Mouse (Mus musculus): ENCODE results near the gene Lage3. TPM values are rescaled to one million over a fixed set of nuclear protein-coding genes. Genes with fewer than 3 reads are reported as not detected.

The Lage3 gene
- polyA plus RNA-seq (2014; fragmentation: Nextera tagmentation; extraction: Ambion mirVana) = 99.2 and 108 TPM in 2 replicates

- H3K4me1 ChIP-seq (replicated peaks; ENCODE audit: control insufficient read depth, insufficient read depth, low read length) = no peaks in the 10 kb centered on the region
- 12% methylated on average over 14 of the region's 22 CpGs for WGBS
- H3K9ac ChIP-seq (ENCODE audit: low read length) = peak within 1 kb of the TSS; percentile 43
- peak; percentile 80 for ATAC-seq (replicated peaks; ENCODE audit: low FRiP score, low TSS enrichment, low read depth)
- peak; percentile 73 for DNase-seq (ENCODE audit: low spot score)
- H3K4me2 ChIP-seq (ENCODE audit: low read length) = peak within 1 kb of the TSS; percentile 59
- H3K27ac ChIP-seq (ENCODE audit: low read depth) = peak within 1 kb of the TSS; percentile 9; the same call in 1 of the 2 replicates
- H3K9me3 ChIP-seq (ENCODE audit: control insufficient read depth, low read length) = no peaks in the 10 kb centered on the region
- no peaks in the 10 kb centered on the region for H3K36me3 ChIP-seq (ENCODE audit: control insufficient read depth, insufficient read depth, low read length)
- H3K4me3 ChIP-seq (ENCODE audit: low read depth, low read length) = peak within 1 kb of the TSS; percentile 47
- H3K27me3 ChIP-seq (replicated peaks; ENCODE audit: control insufficient read depth, insufficient read depth, low read length) = no peaks in the 10 kb centered on the region
Observed at GRCm38 (mm10) chrX:74353467-74353770, at the start of gene Lage3. Gene Lage3, minus strand, starts transcription at chrX:74353618.

DNA sequence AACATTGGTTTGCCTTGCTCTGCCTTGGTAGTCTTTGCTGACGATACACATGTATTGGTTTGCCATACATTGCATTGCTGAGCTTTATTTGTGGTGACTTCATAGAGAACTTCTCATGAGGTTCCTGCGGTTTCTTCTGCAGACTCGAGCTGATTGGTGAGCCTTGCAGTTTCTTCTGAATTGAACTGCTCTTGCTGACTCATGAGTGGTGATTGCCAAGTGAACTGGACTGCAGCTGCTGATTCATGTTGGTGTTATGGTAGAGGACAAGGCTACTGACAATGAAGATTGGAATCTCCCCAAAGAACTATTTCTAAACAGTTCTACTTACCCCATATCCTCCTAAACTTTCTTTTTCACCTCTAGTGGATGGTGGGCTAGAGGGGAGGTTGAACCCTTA lies 46.7 kb upstream of the Lage3 start:
- ATAC-seq (replicated peaks; ENCODE audit: low FRiP score, low TSS enrichment, low read depth) = no peak
- Histone ChIP-seq H3K4me3 (ENCODE audit: low read depth, low read length) (no peak overlapping the region), H3K27me3 (replicated peaks; ENCODE audit: control insufficient read depth, insufficient read depth, low read length) (no peaks in the 10 kb centered on the region), H3K36me3 (ENCODE audit: control insufficient read depth, insufficient read depth, low read length) (no peaks in the 10 kb centered on the region), H3K4me2 (ENCODE audit: low read length) (no peak overlapping the region), H3K9ac (ENCODE audit: low read length) (no peak overlapping the region), H3K4me1 (replicated peaks; ENCODE audit: control insufficient read depth, insufficient read depth, low read length) (no peaks in the 10 kb centered on the region), H3K27ac (ENCODE audit: low read depth) (no peak overlapping the region), H3K9me3 (ENCODE audit: control insufficient read depth, low read length) (no peaks in the 10 kb centered on the region)
- DNase-seq (ENCODE audit: low spot score) = no peak
- 87% methylated on average over 3 of the region's 3 CpGs for WGBS

GRCm38 (mm10) chrX:74392535-74393443 lies 39.4 kb upstream of the Lage3 start, which contains the start of the genes Fam3a and Ikbkg:
Gene Fam3a, minus strand, starts transcription at chrX:74393272.
Gene Ikbkg, plus strand, starts transcription at chrX:74393290.
- 19% methylated on average over 30 of the region's 30 CpGs for WGBS
- no peaks in the 10 kb centered on the region for H3K4me1 ChIP-seq (replicated peaks; ENCODE audit: control insufficient read depth, insufficient read depth, low read length)
- peak within 1 kb of the TSS; percentile 48 for H3K4me3 ChIP-seq (ENCODE audit: low read depth, low read length)
- H3K36me3 ChIP-seq (ENCODE audit: control insufficient read depth, insufficient read depth, low read length) = peaks cover 4% of the 10 kb centered on the region; the same call in 1 of the 2 replicates
- ATAC-seq (replicated peaks; ENCODE audit: low FRiP score, low TSS enrichment, low read depth) (peak; percentile 100), DNase-seq (ENCODE audit: low spot score) (peak; percentile 85)
- peak within 1 kb of the TSS; percentile 74 for H3K9ac ChIP-seq (ENCODE audit: low read length)
- no peaks in the 10 kb centered on the region for H3K27me3 ChIP-seq (replicated peaks; ENCODE audit: control insufficient read depth, insufficient read depth, low read length)
- H3K27ac ChIP-seq (ENCODE audit: low read depth) = peak within 1 kb of the TSS; percentile 83
- no peaks in the 10 kb centered on the region for H3K9me3 ChIP-seq (ENCODE audit: control insufficient read depth, low read length)
- peak within 1 kb of the TSS; percentile 61 for H3K4me2 ChIP-seq (ENCODE audit: low read length)

GRCm38 (mm10) chrX:74388153-74388552 lies 34.7 kb upstream of the Lage3 start:
- Histone ChIP-seq H3K4me2 (ENCODE audit: low read length) (no peak overlapping the region), H3K9ac (ENCODE audit: low read length) (no peak overlapping the region), H3K9me3 (ENCODE audit: control insufficient read depth, low read length) (no peaks in the 10 kb centered on the region), H3K27ac (ENCODE audit: low read depth) (no peak overlapping the region), H3K27me3 (replicated peaks; ENCODE audit: control insufficient read depth, insufficient read depth, low read length) (no peaks in the 10 kb centered on the region), H3K36me3 (ENCODE audit: control insufficient read depth, insufficient read depth, low read length) (peaks cover 22% of the 10 kb centered on the region), H3K4me3 (ENCODE audit: low read depth, low read length) (no peak overlapping the region), H3K4me1 (replicated peaks; ENCODE audit: control insufficient read depth, insufficient read depth, low read length) (no peaks in the 10 kb centered on the region)
- ATAC-seq (replicated peaks; ENCODE audit: low FRiP score, low TSS enrichment, low read depth) (no peak), DNase-seq (ENCODE audit: low spot score) (no peak)

DNA sequence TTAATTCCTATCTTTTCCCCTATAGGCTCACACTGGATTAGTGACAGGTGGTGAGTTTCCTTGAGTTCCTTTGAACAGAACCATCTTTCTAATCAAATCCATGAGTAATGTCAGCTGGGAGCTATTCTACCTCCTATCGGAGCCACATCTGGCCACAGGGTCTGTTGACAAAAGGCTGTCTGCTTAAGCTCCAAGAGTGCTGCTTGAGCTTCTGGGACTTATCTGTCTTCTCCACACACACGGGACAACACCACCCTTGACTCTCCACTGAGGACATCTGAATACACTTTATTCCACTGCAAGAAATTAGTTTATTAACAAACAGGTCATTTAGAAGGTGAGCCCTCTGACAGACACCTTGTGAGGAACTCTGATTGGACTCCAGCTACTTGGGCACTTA lies 31.0 kb upstream of the Lage3 start:
- H3K9me3 ChIP-seq (ENCODE audit: control insufficient read depth, low read length) = no peaks in the 10 kb centered on the region
- 83% methylated on average over 2 of the region's 2 CpGs for WGBS
- no peak overlapping the region for H3K9ac ChIP-seq (ENCODE audit: low read length)

DNA sequence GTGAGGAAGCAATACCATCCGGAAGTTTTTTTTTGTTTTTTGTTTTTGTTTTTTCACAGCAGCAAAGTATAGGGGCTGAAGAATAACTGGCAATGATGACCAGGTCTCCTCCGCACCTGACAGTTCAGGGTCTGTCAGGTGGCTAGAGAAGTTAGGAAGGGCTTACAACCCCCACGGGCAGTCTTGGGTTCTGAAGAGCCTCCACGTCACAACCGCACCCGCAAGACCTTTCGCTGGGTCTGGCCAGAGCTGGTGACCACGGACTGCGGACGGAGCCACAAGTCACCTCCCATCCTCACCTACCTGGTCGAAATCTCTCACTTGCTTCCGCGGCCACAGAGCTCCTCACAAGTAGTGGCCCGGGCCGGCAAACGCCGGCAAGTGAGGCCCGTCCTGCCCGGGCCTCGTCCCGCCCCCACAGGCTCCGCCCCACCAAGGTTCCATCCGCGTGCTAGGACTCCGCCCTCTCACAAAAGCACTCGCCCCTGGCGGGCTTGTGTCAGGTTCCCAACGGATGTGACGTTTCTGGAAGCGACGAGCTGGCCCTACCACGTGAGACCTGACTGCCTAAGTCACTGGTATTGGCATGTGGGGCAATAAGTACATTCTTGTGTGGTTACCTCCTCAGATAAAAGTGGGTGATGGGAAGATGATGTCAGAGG lies 19.6 kb upstream of the Lage3 start, which contains the start of the genes Ubl4a and Slc10a3:
TSS of gene Ubl4a (minus strand) at position 331 of the 662 bp plus-strand sequence.
TSS of gene Slc10a3 (minus strand) at position 462 of the 662 bp plus-strand sequence.
- DNase-seq (ENCODE audit: low spot score) = peak; percentile 78

More for the DNA sequence above, 31.0 kb upstream of the Lage3 start:
- peaks cover 22% of the 10 kb centered on the region for H3K36me3 ChIP-seq (ENCODE audit: control insufficient read depth, insufficient read depth, low read length)
- no peak overlapping the region for H3K4me2 ChIP-seq (ENCODE audit: low read length)
- DNase-seq (ENCODE audit: low spot score) (no peak), ATAC-seq (replicated peaks; ENCODE audit: low FRiP score, low TSS enrichment, low read depth) (no peak)
- no peak overlapping the region for H3K27ac ChIP-seq (ENCODE audit: low read depth)
- no peaks in the 10 kb centered on the region for H3K27me3 ChIP-seq (replicated peaks; ENCODE audit: control insufficient read depth, insufficient read depth, low read length)
- H3K4me3 ChIP-seq (ENCODE audit: low read depth, low read length) = no peak overlapping the region
- no peaks in the 10 kb centered on the region for H3K4me1 ChIP-seq (replicated peaks; ENCODE audit: control insufficient read depth, insufficient read depth, low read length)

DNA sequence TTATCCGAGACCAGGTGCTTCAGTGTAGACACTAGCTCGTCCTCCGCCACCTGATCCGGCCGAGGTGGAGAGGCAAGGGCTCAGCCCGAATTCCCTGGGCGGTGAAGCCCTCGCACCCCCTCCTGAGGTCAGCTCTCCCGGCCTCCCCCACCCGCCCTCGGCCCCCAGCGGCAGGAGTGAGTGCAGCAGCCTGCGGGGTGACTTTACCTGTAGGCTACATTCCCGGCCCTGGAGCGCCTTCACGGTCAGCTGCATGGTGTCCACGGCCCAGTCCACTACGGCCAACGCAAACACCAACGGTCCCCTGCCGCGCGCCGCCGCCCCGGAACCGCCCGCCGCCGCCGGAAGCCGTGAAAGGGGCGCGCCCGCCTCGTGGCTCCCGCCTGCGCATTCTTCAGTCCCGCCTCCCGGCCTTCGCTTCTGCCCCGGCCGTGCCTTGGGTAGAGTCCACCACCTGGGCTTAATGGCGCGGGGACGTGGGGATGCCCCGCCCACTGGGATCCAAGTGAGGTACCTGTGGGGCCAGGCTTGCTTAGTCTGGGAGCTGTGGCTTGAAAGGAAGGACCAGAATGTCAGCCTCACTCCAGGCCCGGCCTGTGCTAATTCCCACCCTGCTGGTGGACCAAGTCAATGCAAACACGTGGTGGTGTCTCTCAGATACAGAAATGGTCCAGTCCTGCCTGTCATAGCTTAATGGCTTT lies 14.9 kb upstream of the Lage3 start:
- H3K4me2 ChIP-seq (ENCODE audit: low read length) = peak overlapping the region; percentile 59
- H3K27me3 ChIP-seq (replicated peaks; ENCODE audit: control insufficient read depth, insufficient read depth, low read length) = no peaks in the 10 kb centered on the region
- WGBS = 18% methylated on average over 41 of the region's 49 CpGs
- H3K9ac ChIP-seq (ENCODE audit: low read length) = peak overlapping the region; percentile 65
- DNase-seq (ENCODE audit: low spot score) (peak; percentile 75), ATAC-seq (replicated peaks; ENCODE audit: low FRiP score, low TSS enrichment, low read depth) (peak; percentile 85)
- H3K36me3 ChIP-seq (ENCODE audit: control insufficient read depth, insufficient read depth, low read length) = peaks cover 14% of the 10 kb centered on the region
- H3K9me3 ChIP-seq (ENCODE audit: control insufficient read depth, low read length) = no peaks in the 10 kb centered on the region
- peak overlapping the region; percentile 65; the same call in 1 of the 2 replicates for H3K27ac ChIP-seq (ENCODE audit: low read depth)
- H3K4me1 ChIP-seq (replicated peaks; ENCODE audit: control insufficient read depth, insufficient read depth, low read length) = no peaks in the 10 kb centered on the region; the same call in 1 of the 2 replicates
- H3K4me3 ChIP-seq (ENCODE audit: low read depth, low read length) = peak overlapping the region; percentile 54

More for the DNA sequence above, 19.6 kb upstream of the Lage3 start, which contains the start of the genes Ubl4a and Slc10a3:
- Histone ChIP-seq H3K9me3 (ENCODE audit: control insufficient read depth, low read length) (no peaks in the 10 kb centered on the region), H3K4me2 (ENCODE audit: low read length) (peak within 1 kb of the TSS; percentile 59), H3K27ac (ENCODE audit: low read depth) (no peak within 1 kb of the TSS), H3K9ac (ENCODE audit: low read length) (peak within 1 kb of the TSS; percentile 53), H3K4me1 (replicated peaks; ENCODE audit: control insufficient read depth, insufficient read depth, low read length) (no peaks in the 10 kb centered on the region), H3K4me3 (ENCODE audit: low read depth, low read length) (peak within 1 kb of the TSS; percentile 41), H3K36me3 (ENCODE audit: control insufficient read depth, insufficient read depth, low read length) (peaks cover 3% of the 10 kb centered on the region; the same call in 1 of the 2 replicates), H3K27me3 (replicated peaks; ENCODE audit: control insufficient read depth, insufficient read depth, low read length) (no peaks in the 10 kb centered on the region)
- WGBS = 17% methylated on average over 32 of the region's 32 CpGs
- peak; percentile 87 for ATAC-seq (replicated peaks; ENCODE audit: low FRiP score, low TSS enrichment, low read depth)

- Histone ChIP-seq H3K9ac (ENCODE audit: low read length) (peak overlapping the region; percentile 65), H3K27ac (ENCODE audit: low read depth) (0 out of 2 replicates have a peak overlapping the region, but pooled peaks have one; percentile 65), H3K4me3 (ENCODE audit: low read depth, low read length) (peak overlapping the region; percentile 54), H3K4me1 (replicated peaks; ENCODE audit: control insufficient read depth, insufficient read depth, low read length) (no peaks in the 10 kb centered on the region; the same call in 1 of the 2 replicates), H3K36me3 (ENCODE audit: control insufficient read depth, insufficient read depth, low read length) (peaks cover 14% of the 10 kb centered on the region), H3K27me3 (replicated peaks; ENCODE audit: control insufficient read depth, insufficient read depth, low read length) (no peaks in the 10 kb centered on the region), H3K9me3 (ENCODE audit: control insufficient read depth, low read length) (no peaks in the 10 kb centered on the region), H3K4me2 (ENCODE audit: low read length) (peak overlapping the region; percentile 59)
- DNase-seq (ENCODE audit: low spot score) = no peak
- WGBS = 60% methylated on average over 10 of the region's 10 CpGs
- ATAC-seq (replicated peaks; ENCODE audit: low FRiP score, low TSS enrichment, low read depth) = no peak
Observed at GRCm38 (mm10) chrX:74367512-74367911, 14.1 kb upstream of the Lage3 start.
